Comparison of ENCODE assay signal across 23 mouse cellular contexts in the genomic region with DNA sequence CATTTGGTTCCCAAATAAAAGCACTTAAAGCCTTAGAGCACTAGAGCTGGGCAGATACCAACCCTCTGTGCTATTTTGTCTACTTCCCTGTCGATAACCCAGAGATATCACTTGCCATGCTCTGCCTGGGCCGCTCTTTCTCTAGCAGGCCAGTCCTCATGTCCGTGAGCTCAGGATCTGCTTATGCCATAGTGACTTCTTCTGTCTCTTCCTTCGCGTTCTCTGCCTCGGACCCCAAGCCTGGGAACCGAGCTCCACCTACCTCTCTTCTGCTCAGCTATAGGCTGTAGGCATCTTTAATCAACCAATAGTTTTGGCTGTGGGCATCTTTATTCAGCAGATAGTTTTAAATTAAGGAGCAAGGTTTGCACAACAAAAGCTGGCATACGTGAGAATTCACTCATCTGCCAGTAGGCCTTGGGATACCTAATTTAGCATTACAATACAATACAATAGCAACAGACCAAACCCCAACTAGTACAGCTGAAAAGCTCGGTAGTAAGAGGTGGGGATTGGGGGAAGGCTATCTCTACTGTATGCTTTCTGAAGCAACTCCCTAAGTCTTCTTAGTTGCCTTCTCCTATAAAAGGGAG.
A peak's percentile ranks its signal among the peaks of the same experiment; 100 is the strongest.
DNase-seq lines count a peak whose midpoint lies in the region; TF ChIP-seq lines count a peak whose summit lies in the region.
"Had no signal": no experiment of that assay in that cellular context is flagged by ENCODE, and none has a peak within 500 bp of the region (broad histone marks: within the 10 kb centered on the region; RNA-seq: fewer than 3 reads in every experiment).

No protein-coding gene starts in this region.

- H3K9me3 ChIP-seq in E14TG2a.4 (ENCODE audit: low read length): peaks cover 23% of the 10 kb centered on the region
- H3K9me3 ChIP-seq in heart, embryonic 10.5 days: no peaks in the 10 kb centered on the region
- H3K9me3 ChIP-seq: embryonic facial prominence, embryonic 10.5 days; embryonic facial prominence, embryonic 12.5 days; forebrain, embryonic 13.5 days; forebrain, embryonic 15.5 days had no signal

- peaks cover 40% of the 10 kb centered on the region for H3K4me1 ChIP-seq in E14TG2a.4 (replicated peaks; ENCODE audit: low read depth, low read length)
- no peaks in the 10 kb centered on the region for H3K4me1 ChIP-seq in heart, embryonic 10.5 days
- H3K4me1 ChIP-seq: embryonic facial prominence, embryonic 10.5 days; embryonic facial prominence, embryonic 12.5 days; forebrain, embryonic 13.5 days; forebrain, embryonic 15.5 days had no signal

- H3K36me3 ChIP-seq in E14TG2a.4 (ENCODE audit: insufficient read depth, low read length): peaks cover 35% of the 10 kb centered on the region
- no peaks in the 10 kb centered on the region for H3K36me3 ChIP-seq in heart, embryonic 10.5 days
- H3K36me3 ChIP-seq: embryonic facial prominence, embryonic 10.5 days; embryonic facial prominence, embryonic 12.5 days; forebrain, embryonic 15.5 days; G1E had no signal

- peaks cover 3% of the 10 kb centered on the region; the same call in 1 of the 2 replicates for H3K27me3 ChIP-seq in E14TG2a.4 (ENCODE audit: insufficient read depth, low read length)
- no peaks in the 10 kb centered on the region for H3K27me3 ChIP-seq in heart, embryonic 10.5 days (ENCODE audit: insufficient read depth, poor library complexity, severe bottlenecking)
- H3K27me3 ChIP-seq: CH12.LX; embryonic facial prominence, embryonic 12.5 days; forebrain, embryonic 13.5 days; forebrain, embryonic 15.5 days; Patski had no signal

- no peak overlapping the region for H3K27ac ChIP-seq in heart, embryonic 10.5 days
- H3K27ac ChIP-seq: embryonic facial prominence, embryonic 10.5 days; embryonic facial prominence, embryonic 12.5 days; forebrain, embryonic 13.5 days; forebrain, embryonic 15.5 days had no signal

- H3K4me3 ChIP-seq in E14TG2a.4 (replicated peaks; ENCODE audit: low read length): peak overlapping the region; percentile 76
- H3K4me3 ChIP-seq in heart, embryonic 10.5 days: no peak overlapping the region
- H3K4me3 ChIP-seq: embryonic facial prominence, embryonic 10.5 days; embryonic facial prominence, embryonic 12.5 days; forebrain, embryonic 13.5 days; forebrain, embryonic 15.5 days had no signal

- peak; percentile 96 for DNase-seq in ES-CJ7 (ENCODE audit: low read depth, low spot score)
- peak; percentile 97 for DNase-seq in R1 (ENCODE audit: low read depth, low spot score)
- no peak for DNase-seq in heart, embryonic 10.5 days (ENCODE audit: low spot score)
- no peak for DNase-seq in heart, adult 9 months (ENCODE audit: low spot score in 2 of 2)
- DNase-seq in urinary bladder, postnatal 36 days (ENCODE audit: low spot score in 2 of 2): no peak
- DNase-seq: adrenal gland, adult 8-10 months; adrenal gland, postnatal 14 days; adrenal gland, postnatal 36 days; B cell, adult 2 months; cerebellum, adult 11-12 months; cerebellum, adult 2 months; cerebellum, adult 9-10 months; cerebellum, postnatal 10 days; cerebellum, postnatal 25 days; forebrain, postnatal 0 days had no signal

- no peak for TF ChIP-seq CTCF in E14TG2a.4 (conservative IDR thresholded peaks at IDR 0.05; ENCODE audit: low read length)

- 62% methylated on average over 9 of the region's 9 CpGs for WGBS in heart, embryonic 10.5 days

Comparison
In these comparisons a context has a peak if more than half of its experiments do, and no peak if none do; other contexts are left out.
1. DNase-seq: peak in ES-CJ7 (single experiment) and R1 (single experiment); none in heart, embryonic 10.5 days (single experiment), heart, adult 9 months (0 of 2) and urinary bladder, postnatal 36 days (0 of 2).